Mouse (Mus musculus) midbrain, embryonic 14.5 days (tissue): ENCODE measurements around the gene Icam1. TPM values are rescaled to one million over a fixed set of nuclear protein-coding genes. Genes with fewer than 3 reads are reported as not detected.
A peak's percentile ranks its signal among the peaks of the same experiment; 100 is the strongest.

Source experiments
- ATAC-seq: fragments of 200-750 bp; cut with Nextera tagmentation; 2 replicates; pipeline ENCODE4 v1.8.0; 2017; ENCODE audit warnings: moderate number of reproducible peaks, moderate library complexity; ENCODE audit not compliant: low FRiP score, low TSS enrichment
- DNase-seq: peaks from one replicate; pipeline ENCODE4 v3.0.0-alpha.2; 2015
- H3K27ac ChIP-seq: fragments of 300-500 bp; sonication (generic); replicated peaks from 2 replicates; pipeline ENCODE4 v1.5.1; 2014; ENCODE audit warnings: mild to moderate bottlenecking, low read depth, low read length, moderate library complexity
- H3K27me3 ChIP-seq: fragments of 300-500 bp; sonication (generic); 2 replicates; pipeline ENCODE4 v1.6.1; 2014; ENCODE audit warnings: low read length, control low read depth, mixed read lengths; ENCODE audit not compliant: control insufficient read depth, insufficient read depth
- H3K36me3 ChIP-seq: fragments of 300-500 bp; sonication (generic); 2 replicates; pipeline ENCODE4 v1.6.1; 2014; ENCODE audit warnings: low read length, control low read depth; ENCODE audit not compliant: control insufficient read depth, insufficient read depth
- H3K4me1 ChIP-seq: fragments of 300-500 bp; sonication (generic); 2 replicates; pipeline ENCODE4 v1.6.1; 2014; ENCODE audit warnings: mild to moderate bottlenecking, antibody characterized with exemption, low read length, control low read depth; ENCODE audit not compliant: control insufficient read depth, insufficient read depth
- H3K4me2 ChIP-seq: fragments of 300-500 bp; sonication (generic); 2 replicates; pipeline ENCODE4 v1.6.1; 2014; ENCODE audit warnings: mild to moderate bottlenecking, low read length, moderate library complexity
- H3K4me3 ChIP-seq: fragments of 300-500 bp; sonication (generic); replicated peaks from 2 replicates; pipeline ENCODE4 v1.5.1; 2014; ENCODE audit warnings: low read depth, low read length
- H3K9ac ChIP-seq: fragments of 300-500 bp; sonication (generic); replicated peaks from 2 replicates; pipeline ENCODE4 v1.6.1; 2014; ENCODE audit warnings: mild to moderate bottlenecking, low read length, moderate library complexity
- H3K9me3 ChIP-seq: fragments of 300-500 bp; sonication (generic); 2 replicates; pipeline ENCODE4 v1.6.1; 2016; ENCODE audit warnings: low read length, control low read depth, mixed read lengths; ENCODE audit not compliant: control insufficient read depth
- whole genome bisulfite sequencing: fragments of 180-500 bp; shearing (Covaris S2); extraction: QIAGEN DNeasy Blood & Tissue Kit; methylation state at CpG from one replicate; pipeline ENCODE4 v1.1.7; 2014; 5-methylcytosine and 5-hydroxymethylcytosine counted together
- polyA plus RNA-seq: library from polyadenylated mRNA; unstranded; fragments of >200 nt; fragmentation: Nextera tagmentation; extraction: Ambion mirVana; gene quantifications from 2 replicates; pipeline ENCODE4 v1.2.1, GENCODE M21; 2014

Gene Icam1
- polyA plus RNA-seq, 1 experiment from 2014 or later = 4.1 TPM

DNA sequence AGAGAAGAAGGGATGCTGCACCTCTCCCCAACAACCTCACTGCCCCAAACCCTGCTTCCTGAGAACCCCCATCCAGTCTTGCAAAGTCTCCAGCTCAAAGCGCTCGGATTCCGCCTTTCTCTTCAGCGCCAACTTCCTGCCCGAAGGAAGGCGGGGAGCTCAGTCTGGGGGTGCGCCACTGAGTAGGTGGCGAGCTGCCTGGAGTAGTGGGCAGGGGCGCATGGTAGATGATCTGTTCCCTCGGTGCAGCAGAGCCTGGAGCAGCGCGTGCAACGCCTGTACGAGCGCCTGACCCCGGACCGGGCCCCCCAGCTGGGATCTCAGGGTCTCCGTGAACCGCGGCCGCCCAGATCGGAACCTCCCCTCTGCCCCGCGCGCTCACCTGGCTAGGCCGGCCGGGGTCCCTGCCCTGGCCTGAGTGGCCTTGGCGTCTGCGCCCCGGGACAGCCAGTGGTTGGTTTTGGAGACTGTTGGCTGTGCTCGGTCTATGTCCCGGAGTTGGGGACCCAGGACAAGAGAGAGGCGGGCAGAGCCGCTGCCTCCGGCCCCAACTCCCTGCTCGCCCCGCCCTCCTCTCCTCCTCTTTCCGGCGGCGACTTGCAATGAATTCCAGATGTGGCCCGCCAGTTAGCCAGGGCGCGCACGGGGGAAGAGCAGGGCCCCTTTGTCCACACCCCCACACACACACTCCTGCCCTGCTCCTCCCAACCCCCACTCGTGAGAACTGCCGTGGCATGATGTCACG lies 39.4 kb upstream of the Icam1 start, which contains the start of gene S1pr2:
S1pr2 (minus strand) TSS at position 566 of the 745 bp plus-strand sequence.
- H3K9me3 ChIP-seq = no peaks in the 10 kb centered on the region
- H3K9ac ChIP-seq = peak within 1 kb of the TSS; percentile 69
- peak within 1 kb of the TSS; percentile 57; the same call in 1 of the 2 replicates for H3K27ac ChIP-seq
- H3K4me3 ChIP-seq = peak within 1 kb of the TSS; percentile 57
- under 1% methylated on average over 47 of the region's 47 CpGs for WGBS
- peak within 1 kb of the TSS; percentile 94 for H3K4me2 ChIP-seq
- peaks cover 23% of the 10 kb centered on the region for H3K4me1 ChIP-seq
- DNase-seq (peak; percentile 82), ATAC-seq (peak; percentile 72)
- no peaks in the 10 kb centered on the region for H3K36me3 ChIP-seq
- no peaks in the 10 kb centered on the region for H3K27me3 ChIP-seq

DNA sequence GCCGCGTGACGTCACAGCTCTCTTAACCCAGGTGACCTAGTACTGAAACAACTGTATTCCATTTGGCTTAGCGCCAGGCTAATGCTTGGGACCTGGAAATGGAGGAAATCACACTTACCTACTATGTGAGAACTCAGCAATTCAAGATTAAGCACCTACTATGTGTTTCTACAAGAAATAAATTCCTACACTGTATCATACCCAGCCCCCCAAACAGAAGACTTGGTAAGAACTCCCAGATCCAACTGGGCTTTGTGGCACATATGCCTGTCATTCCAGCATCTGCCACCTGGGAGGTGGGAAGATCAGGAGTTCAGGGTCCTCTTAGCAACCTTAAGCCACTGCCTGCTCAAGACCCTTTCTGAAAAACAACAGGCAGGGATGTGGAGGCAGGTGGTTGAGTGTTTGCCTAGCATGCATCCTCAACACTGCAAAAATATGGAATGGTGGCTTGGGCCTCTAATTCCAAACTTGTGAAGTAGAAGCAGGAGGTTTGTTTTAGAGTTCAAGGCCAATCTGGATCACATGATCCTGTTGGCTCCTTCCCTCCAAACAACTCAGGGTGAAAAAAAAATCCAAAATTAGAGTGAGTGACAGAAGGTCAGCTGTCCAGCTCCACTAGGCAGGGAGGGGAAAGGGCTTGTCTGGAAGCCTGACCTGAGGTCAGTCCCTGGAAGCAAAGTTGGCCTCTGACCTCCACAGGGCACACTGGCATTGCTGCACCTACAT lies 38.7 kb upstream of the Icam1 start:
- DNase-seq (no peak), ATAC-seq (no peak)
- Histone ChIP-seq H3K9ac (no peak overlapping the region), H3K4me2 (peak overlapping the region; percentile 94), H3K36me3 (no peaks in the 10 kb centered on the region), H3K4me1 (peaks cover 22% of the 10 kb centered on the region), H3K9me3 (no peaks in the 10 kb centered on the region), H3K4me3 (peak overlapping the region; percentile 57), H3K27ac (no peak overlapping the region), H3K27me3 (no peaks in the 10 kb centered on the region)
- 5% methylated on average over 4 of the region's 4 CpGs for WGBS

GRCm38 (mm10) chr9:20978409-20979095 lies 37.2 kb upstream of the Icam1 start:
- H3K9me3 ChIP-seq = no peaks in the 10 kb centered on the region
- no peaks in the 10 kb centered on the region for H3K27me3 ChIP-seq
- 62% methylated on average over 10 of the region's 10 CpGs for WGBS
- ATAC-seq = no peak
- no peak for DNase-seq
- H3K36me3 ChIP-seq = no peaks in the 10 kb centered on the region
- no peak overlapping the region for H3K9ac ChIP-seq
- peaks cover 15% of the 10 kb centered on the region for H3K4me1 ChIP-seq
- H3K4me3 ChIP-seq = no peak overlapping the region
- H3K4me2 ChIP-seq = no peak overlapping the region
- no peak overlapping the region for H3K27ac ChIP-seq

DNA sequence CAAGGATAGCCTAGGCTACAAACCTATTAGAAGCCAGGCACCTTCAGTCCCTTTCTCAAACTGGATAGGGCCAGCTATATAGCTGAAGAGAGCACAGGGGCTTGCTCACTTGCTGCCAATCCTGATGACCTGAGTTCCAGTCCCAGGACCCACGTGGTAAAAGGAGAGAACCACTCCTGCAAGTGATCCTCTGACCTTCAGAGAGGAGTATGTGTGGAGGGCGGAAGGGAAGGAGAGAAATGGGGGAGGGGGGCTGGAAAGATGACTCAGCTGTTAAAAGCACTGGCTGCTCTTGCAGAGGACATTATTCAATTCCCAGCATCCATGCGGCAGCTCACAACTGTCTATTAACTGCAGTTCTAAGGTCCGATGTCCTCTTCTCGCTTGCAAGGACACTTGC lies 36.6 kb upstream of the Icam1 start:
- 74% methylated on average over 5 of the region's 5 CpGs for WGBS

DNA sequence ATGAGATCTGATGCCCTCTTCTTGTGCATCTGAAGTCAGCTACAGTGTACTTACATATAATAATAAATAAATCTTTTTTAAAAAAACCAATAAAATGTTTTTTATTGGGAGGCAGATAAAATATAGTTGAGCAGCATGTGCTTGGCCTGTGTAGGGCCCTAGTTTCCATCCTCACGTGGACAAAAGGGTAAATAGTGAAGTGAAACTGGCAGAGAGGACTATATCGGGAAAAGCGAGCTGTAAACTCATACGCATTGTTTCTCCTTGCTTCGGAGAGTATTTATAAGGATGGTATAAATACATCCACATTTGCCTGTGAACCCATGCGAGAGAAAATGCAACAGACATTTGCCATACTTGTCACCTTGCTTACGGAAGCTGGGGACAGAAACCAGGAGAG lies 36.0 kb upstream of the Icam1 start:
- Histone ChIP-seq H3K4me2 (no peak overlapping the region), H3K27me3 (no peaks in the 10 kb centered on the region), H3K9ac (no peak overlapping the region), H3K4me1 (peaks cover 14% of the 10 kb centered on the region), H3K27ac (no peak overlapping the region), H3K36me3 (no peaks in the 10 kb centered on the region), H3K9me3 (no peaks in the 10 kb centered on the region), H3K4me3 (no peak overlapping the region)
- DNase-seq (no peak), ATAC-seq (no peak)
- WGBS = 86% methylated on average over 7 of the region's 7 CpGs

More for the DNA sequence above, 36.6 kb upstream of the Icam1 start:
- H3K4me2 ChIP-seq = no peak overlapping the region
- no peaks in the 10 kb centered on the region for H3K9me3 ChIP-seq
- ATAC-seq (no peak), DNase-seq (no peak)
- H3K4me3 ChIP-seq = no peak overlapping the region
- H3K9ac ChIP-seq = no peak overlapping the region
- no peaks in the 10 kb centered on the region for H3K36me3 ChIP-seq
- no peak overlapping the region for H3K27ac ChIP-seq
- no peaks in the 10 kb centered on the region for H3K27me3 ChIP-seq
- H3K4me1 ChIP-seq = peaks cover 15% of the 10 kb centered on the region

DNA sequence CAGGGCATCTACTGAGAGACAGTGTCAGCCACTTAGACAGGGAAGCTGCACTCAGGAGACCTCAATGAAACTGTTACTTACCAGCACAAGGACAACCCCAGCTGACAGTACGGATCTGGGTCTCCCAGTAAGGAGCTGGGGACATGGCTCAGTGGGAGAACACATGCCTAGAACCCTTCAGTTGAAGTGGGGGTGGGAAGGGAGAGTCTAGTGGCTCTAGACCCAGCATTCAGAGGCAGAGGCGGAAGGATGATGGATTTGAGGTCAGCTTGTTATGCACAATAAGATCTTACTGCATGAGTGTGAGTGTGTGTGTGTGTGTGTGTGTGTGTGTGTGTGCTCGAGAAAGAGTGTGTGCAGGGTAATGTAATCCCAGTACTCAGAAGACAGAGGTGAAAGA lies 33.6 kb upstream of the Icam1 start:
- Histone ChIP-seq H3K36me3 (no peaks in the 10 kb centered on the region), H3K4me3 (no peak overlapping the region), H3K4me1 (no peaks in the 10 kb centered on the region), H3K27ac (no peak overlapping the region), H3K27me3 (no peaks in the 10 kb centered on the region), H3K9me3 (no peaks in the 10 kb centered on the region), H3K4me2 (no peak overlapping the region), H3K9ac (no peak overlapping the region)
- ATAC-seq = no peak
- no peak for DNase-seq
- 77% methylated on average over 3 of the region's 3 CpGs for WGBS

GRCm38 (mm10) chr9:20983169-20983568 lies 32.6 kb upstream of the Icam1 start:
- 78% methylated on average over 5 of the region's 5 CpGs for WGBS
- ATAC-seq = no peak

GRCm38 (mm10) chr9:20986952-20987686 lies 28.7 kb upstream of the Icam1 start:
- Histone ChIP-seq H3K9me3 (no peaks in the 10 kb centered on the region), H3K4me3 (no peak overlapping the region), H3K4me1 (no peaks in the 10 kb centered on the region), H3K4me2 (no peak overlapping the region), H3K9ac (no peak overlapping the region), H3K27me3 (no peaks in the 10 kb centered on the region), H3K27ac (no peak overlapping the region), H3K36me3 (no peaks in the 10 kb centered on the region)
- WGBS = 65% methylated on average over 15 of the region's 15 CpGs
- ATAC-seq (no peak), DNase-seq (no peak)

More at GRCm38 (mm10) chr9:20983169-20983568, 32.6 kb upstream of the Icam1 start:
- Histone ChIP-seq H3K4me3 (no peak overlapping the region), H3K27ac (no peak overlapping the region), H3K27me3 (no peaks in the 10 kb centered on the region), H3K4me1 (no peaks in the 10 kb centered on the region), H3K9me3 (no peaks in the 10 kb centered on the region), H3K9ac (no peak overlapping the region), H3K36me3 (no peaks in the 10 kb centered on the region), H3K4me2 (no peak overlapping the region)
- no peak for DNase-seq
